Mouse (Mus musculus) mouse embryonic stem cell (cell line): ENCODE measurements around the gene Yod1.

ENCODE experiments used
- in situ Hi-C, 2 experiments: fragments of 300-500 bp; cut with MboI; formaldehyde crosslinking; loops; 1 replicate in 1 of 2; 3 replicates in 1 of 2; pipeline ENCODE4 v1.14.3; 2019 to 2020; ENCODE audit warnings: low sequenced_read_pairs in 2 of 2, low pct_unique_long_range_greater_than_20kb in 1 of 2, mixed read lengths in 1 of 2; ENCODE audit not compliant: unreplicated experiment in 1 of 2

Yod1 gene

GRCm38 (mm10) chr1:130759689-130760088 lies 42.6 kb downstream of the Yod1 start:
- in situ Hi-C loops, result no loop called here

GRCm38 (mm10) chr1:130761597-130761996 lies 44.5 kb downstream of the Yod1 start:
- in situ Hi-C loops, result no loop called here

- in situ Hi-C loops, result no loop called here
These were observed 45.1 kb downstream of the Yod1 start for GRCm38 (mm10) chr1:130762045-130762760.

GRCm38 (mm10) chr1:130764027-130764461 lies 46.9 kb downstream of the Yod1 start:
- in situ Hi-C loops, result no loop called here

- in situ Hi-C loops, result no loop called here
These were observed 49.9 kb downstream of the Yod1 start for GRCm38 (mm10) chr1:130767066-130767465.

GRCm38 (mm10) chr1:130769925-130770324 lies 52.8 kb downstream of the Yod1 start:
- in situ Hi-C loops, result no loop called here

- in situ Hi-C loops, result no loop called here
These were observed 53.4 kb downstream of the Yod1 start for GRCm38 (mm10) chr1:130770487-130770886.

GRCm38 (mm10) chr1:130770981-130771494 lies 53.9 kb downstream of the Yod1 start:
- in situ Hi-C loops, result no loop called here
